Mouse (Mus musculus): ENCODE measurements at regions not wholly inside any gene's neighbourhood (a gene's known extent, or its start where the extent isn't known, plus 50 kb on each side); places are given as distances from the start of the nearest gene placed in this dataset.
A peak's percentile ranks its signal among the peaks of the same experiment; 100 is the strongest.

GRCm38 (mm10) chr13:37572983-37573382, 205.2 kb upstream of the Rreb1 start:
- DNase-seq, result no peak

DNA sequence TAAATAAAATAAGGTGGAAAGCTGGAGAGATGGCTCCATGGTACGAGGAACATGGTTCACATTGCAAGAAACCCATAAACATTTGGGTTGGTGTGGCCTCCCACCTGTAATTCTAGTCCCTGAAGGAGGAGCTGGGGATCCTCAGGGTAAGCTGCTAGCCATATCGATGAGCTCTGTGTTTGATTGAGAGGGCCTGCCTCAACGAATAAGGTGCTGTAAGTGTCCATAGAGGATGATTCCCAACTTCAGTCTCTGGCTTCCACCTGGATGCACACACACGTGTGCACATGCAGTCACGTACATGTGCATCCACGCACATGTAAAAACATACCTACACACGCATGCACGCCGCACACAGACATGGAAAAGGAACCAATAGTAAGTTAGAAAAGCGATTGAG, 199.0 kb upstream of the Rreb1 start:
- DNase-seq, result no peak

GRCm38 (mm10) chr13:37579775-37580174, 198.4 kb upstream of the Rreb1 start:
- peak; percentile 17 for DNase-seq

DNA sequence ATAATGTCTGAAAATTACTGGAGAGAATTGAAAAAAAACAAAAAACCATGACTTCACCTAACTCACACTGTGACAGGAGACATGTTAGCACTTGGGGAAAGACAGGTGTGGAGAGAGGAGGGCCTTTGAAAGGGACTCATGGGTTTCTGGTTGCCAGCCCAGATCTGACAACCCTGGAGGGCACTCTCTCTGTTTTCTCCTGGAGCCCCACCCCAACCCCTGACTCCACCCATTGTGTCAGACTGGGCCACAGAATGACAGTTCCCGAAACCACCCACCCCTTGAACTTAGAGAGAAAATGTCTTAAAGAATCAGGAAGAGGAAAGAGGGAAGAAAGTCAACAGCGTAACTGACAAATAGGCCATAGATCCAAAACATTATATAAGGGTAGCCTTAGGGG, 197.4 kb upstream of the Rreb1 start:
- no peak for DNase-seq

- DNase-seq, result no peak
Observed at GRCm38 (mm10) chr13:37581374-37581773, 196.8 kb upstream of the Rreb1 start.

DNA sequence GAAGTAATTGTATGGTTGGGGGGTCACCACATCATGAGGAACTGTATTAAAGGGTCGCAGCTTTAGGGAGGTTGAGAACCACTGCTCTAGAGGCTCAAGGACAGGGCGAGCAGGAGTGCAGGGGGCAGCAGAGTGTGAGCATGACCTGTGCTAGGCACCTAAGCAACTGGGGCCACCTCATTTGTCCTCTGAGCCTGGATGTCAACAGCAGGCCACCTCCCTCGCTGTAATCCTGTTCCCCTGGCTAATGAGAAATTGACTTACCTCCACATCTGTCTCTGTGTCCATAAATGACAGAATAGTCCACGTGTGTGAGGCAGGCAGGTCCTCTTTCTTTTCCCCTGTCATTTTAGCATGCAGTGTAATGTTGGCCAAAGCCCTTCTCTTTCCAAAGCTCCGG, 192.7 kb upstream of the Rreb1 start:
- DNase-seq, result no peak

DNA sequence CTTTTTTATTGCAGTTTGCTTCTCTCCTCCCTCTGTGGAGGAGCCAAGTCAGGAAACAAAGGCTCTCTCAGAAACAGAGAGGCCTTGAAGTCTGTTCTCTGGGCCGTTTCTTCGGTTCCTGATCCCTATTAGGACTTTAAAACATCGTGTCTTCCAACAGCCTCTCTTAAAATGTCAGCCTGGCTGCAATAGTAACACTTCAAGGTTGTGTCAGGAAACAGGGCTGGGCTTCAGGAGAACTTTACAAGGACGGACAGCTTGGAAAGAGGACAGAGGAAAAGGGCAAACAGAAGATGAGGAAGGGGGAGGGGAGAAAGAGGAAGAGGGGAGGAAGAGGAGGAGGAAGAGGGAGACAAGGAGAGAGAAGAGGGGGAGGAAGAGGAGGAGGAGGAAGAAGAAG, 191.7 kb upstream of the Rreb1 start:
- DNase-seq, result no peak

GRCm38 (mm10) chr13:37587911-37588310, 190.3 kb upstream of the Rreb1 start:
- DNase-seq, result no peak

GRCm38 (mm10) chr13:37588528-37589176, 189.5 kb upstream of the Rreb1 start:
- no peak for DNase-seq

DNA sequence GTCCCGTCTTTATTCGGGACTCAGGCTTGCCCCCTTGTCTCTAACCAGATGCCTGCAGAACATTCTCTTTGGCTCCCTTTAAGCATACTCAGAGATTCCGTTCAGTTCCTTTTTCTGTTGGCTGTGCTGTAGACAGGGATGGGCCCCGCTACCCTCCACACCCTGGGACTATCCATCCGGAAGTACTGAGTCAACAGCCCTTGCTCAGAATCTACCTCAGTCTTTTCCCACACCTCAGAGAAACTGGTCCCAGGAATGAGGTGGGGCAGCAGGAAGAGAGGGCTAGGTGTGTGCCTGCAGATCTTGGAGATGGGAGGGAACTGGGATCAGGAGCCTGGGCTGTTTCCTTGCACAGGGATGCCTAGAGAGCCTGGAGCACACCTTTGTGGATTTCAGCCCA, 186.1 kb upstream of the Rreb1 start:
- DNase-seq, result no peak

- no peak for DNase-seq
Observed at GRCm38 (mm10) chr13:37595196-37595595, 183.0 kb upstream of the Rreb1 start.

GRCm38 (mm10) chr13:37597575-37597974, 180.6 kb upstream of the Rreb1 start:
- DNase-seq, result no peak

GRCm38 (mm10) chr13:37598165-37598775, 179.9 kb upstream of the Rreb1 start:
- DNase-seq, result no peak

DNA sequence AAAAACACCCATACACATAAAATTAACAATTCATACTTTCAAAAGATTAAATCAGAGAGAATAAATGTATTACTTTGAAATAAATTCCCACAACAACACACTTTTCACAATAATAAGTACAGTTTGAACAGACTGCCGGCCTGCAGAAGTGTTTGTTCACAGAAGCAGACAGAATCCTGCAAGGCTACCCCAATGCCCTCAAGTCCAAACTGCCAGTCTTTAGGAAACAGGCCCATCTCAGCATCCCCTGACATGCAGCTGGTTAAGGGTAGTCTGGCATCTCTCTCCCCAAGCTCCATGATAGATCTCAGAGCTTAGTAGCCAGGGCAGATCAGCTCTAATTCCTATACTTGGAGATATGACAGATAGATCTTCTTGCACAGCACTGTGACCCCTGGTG, 178.5 kb upstream of the Rreb1 start:
- DNase-seq, result no peak

DNA sequence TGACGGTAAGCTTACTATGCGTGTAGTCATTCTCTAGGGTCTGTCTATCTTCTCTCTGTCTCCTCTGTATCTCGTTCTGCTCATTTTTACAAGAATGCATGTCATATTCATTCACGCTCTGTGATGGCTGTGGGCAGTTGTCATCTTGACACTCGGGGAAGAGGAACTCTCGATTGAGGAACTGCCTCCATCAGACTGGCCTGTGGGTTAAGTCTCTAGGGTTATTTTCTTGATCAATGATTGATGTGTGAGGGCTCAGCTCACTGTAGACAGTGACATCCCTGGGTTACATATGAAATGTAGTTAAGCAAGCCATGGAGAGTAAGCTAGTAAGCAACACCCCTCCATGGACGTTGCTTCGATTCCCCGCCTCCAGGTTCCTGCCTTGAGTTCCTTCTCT, 178.0 kb upstream of the Rreb1 start:
- no peak for DNase-seq

GRCm38 (mm10) chr13:37601068-37601467, 177.1 kb upstream of the Rreb1 start:
- DNase-seq, result no peak

GRCm38 (mm10) chr13:37602256-37602655, 175.9 kb upstream of the Rreb1 start:
- no peak for DNase-seq

DNA sequence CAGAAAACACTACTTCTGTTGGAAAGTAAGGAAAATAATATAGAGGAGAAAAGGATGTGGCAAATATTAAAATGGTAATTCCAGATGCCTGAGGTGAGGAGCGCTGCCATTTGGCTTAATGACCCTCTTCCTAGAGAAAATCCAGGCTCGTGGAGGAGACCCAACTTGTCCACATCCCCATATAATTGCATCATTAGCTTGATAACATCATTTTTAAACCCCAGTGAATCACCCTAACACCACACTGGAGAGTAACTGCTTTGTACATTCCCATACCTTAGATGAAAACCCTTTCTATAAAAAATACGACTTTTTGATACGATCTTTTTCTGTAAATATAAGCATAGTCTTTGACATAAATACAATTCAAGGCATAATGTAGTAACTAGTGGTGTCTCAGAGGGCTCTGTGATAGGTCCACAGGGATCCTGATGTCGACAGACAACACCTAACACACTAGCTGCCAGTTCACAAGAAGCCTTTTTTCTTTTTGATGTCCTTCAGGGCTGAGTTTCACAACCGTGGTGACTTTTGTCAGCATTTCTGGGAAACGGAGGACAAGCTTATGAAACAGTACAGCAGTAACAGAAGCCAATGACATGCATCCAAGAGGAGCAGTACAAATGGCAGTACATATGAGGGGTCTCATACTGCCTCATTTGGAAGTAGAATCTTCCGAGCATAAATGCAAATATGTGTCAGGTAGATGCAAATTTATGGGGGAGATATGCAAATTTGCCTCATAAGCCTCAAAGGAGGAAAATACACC, 174.8 kb upstream of the Rreb1 start:
- DNase-seq, result no peak

GRCm38 (mm10) chr13:37606250-37606649, 171.9 kb upstream of the Rreb1 start:
- DNase-seq, result no peak

DNA sequence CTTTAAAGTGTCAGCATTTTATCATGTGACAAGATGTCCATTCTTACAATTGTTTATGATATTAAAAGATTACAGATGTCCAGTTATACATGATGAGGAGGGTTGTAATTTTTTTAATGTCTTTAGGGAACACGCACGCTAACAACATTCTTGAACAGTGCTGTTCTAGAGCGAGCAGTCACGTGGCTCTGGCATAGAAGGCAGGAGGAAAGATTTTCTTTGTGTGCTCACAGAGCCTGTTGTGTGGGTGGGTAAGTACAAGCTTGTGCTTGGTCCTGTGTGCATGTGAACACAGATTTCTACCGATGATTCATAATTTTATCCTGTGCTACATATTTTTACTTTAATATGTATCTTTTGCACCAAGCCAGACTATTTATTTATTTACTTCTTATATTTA, 169.1 kb upstream of the Rreb1 start:
- DNase-seq, result no peak

GRCm38 (mm10) chr13:37611387-37611786, 166.8 kb upstream of the Rreb1 start:
- DNase-seq, result no peak

- no peak for DNase-seq
Observed at GRCm38 (mm10) chr13:37617015-37617414, 161.2 kb upstream of the Rreb1 start.

GRCm38 (mm10) chr13:37619841-37620725, 158.1 kb upstream of the Rreb1 start:
- DNase-seq, result no peak
